Mouse (Mus musculus) spleen, adult 2 months (tissue): ENCODE data around the gene Cyp27b1. TPM values are rescaled to one million over a fixed set of nuclear protein-coding genes. Genes with fewer than 3 reads are reported as not detected.
A peak's percentile ranks its signal among the peaks of the same experiment; 100 is the strongest.

Experiments used
- DNase-seq, 2 experiments: peaks; one replicate each; pipeline versions ENCODE4 v3.0.0 to v3.0.0-alpha.2; 2012 to 2021; ENCODE audit warnings: low spot score in 2 of 2, low read depth in 1 of 2
- H3K27ac ChIP-seq: fragments of 200-500 bp; 2 replicates; pipeline ENCODE4 v1.5.1; 2012; ENCODE audit warnings: low read length, inconsistent platforms; ENCODE audit not compliant: insufficient read depth
- H3K27me3 ChIP-seq: fragments of 200-500 bp; 2 replicates; pipeline ENCODE4 v1.6.1; 2012; ENCODE audit warnings: mild to moderate bottlenecking, moderate library complexity, low read length, inconsistent platforms; ENCODE audit not compliant: control insufficient read depth, insufficient read depth
- H3K36me3 ChIP-seq: fragments of 200-500 bp; 2 replicates; pipeline ENCODE4 v1.6.1; 2012; ENCODE audit warnings: mild to moderate bottlenecking, low read length, inconsistent platforms; ENCODE audit not compliant: control insufficient read depth, insufficient read depth
- H3K4me1 ChIP-seq: fragments of 200-500 bp; 2 replicates; pipeline ENCODE4 v1.6.1; 2011; ENCODE audit warnings: inconsistent platforms; ENCODE audit not compliant: control insufficient read depth, insufficient read depth, insufficient read length
- H3K4me3 ChIP-seq: fragments of 200-500 bp; 2 replicates; pipeline ENCODE4 v1.5.1; 2011; ENCODE audit warnings: mild to moderate bottlenecking, inconsistent platforms; ENCODE audit not compliant: insufficient read depth, insufficient read length; ENCODE audit errors: extremely low read depth
- CTCF ChIP-seq: fragments of 200-500 bp; IDR thresholded peaks from 2 replicates; pipeline ENCODE4 v1.5.1; 2011; ENCODE audit warnings: mild to moderate bottlenecking, inconsistent platforms; ENCODE audit not compliant: insufficient read depth, insufficient read length, insufficient replicate concordance; ENCODE audit errors: extremely low read depth
- POLR2A ChIP-seq: fragments of 200-500 bp; IDR thresholded peaks from 2 replicates; pipeline ENCODE4 v1.6.1; 2011; ENCODE audit warnings: low read depth, low read length, inconsistent platforms
- WGBS: fragments of 180-500 bp; shearing (Covaris S2); methylation state at CpG from one replicate; pipeline ENCODE4 v1.1.7; 2018; 5-methylcytosine and 5-hydroxymethylcytosine counted together
- polyA plus RNA-seq: library from polyadenylated mRNA; depleted of rRNA; stranded (reverse); fragments of >200 nt; gene quantifications from 2 replicates; pipeline ENCODE4 v1.2.3, GENCODE M21; 2012

Cyp27b1 gene
- polyA plus RNA-seq, 1 experiment, result 0.26 TPM

GRCm38 (mm10) chr10:127048608-127049394, 751 bp downstream of the Cyp27b1 start:
- Histone ChIP-seq H3K27ac (no peak overlapping the region), H3K27me3 (no peaks in the 10 kb centered on the region; the same call in 1 of the 2 replicates), H3K36me3 (peaks cover 3% of the 10 kb centered on the region), H3K4me3 (no peak overlapping the region), H3K4me1 (peaks cover 5% of the 10 kb centered on the region; the same call in 1 of the 2 replicates)
- 12% methylated on average over 35 of the region's 35 CpGs for WGBS
- no peak for DNase-seq
- TF ChIP-seq CTCF (no peak), POLR2A (no peak)

GRCm38 (mm10) chr10:127049395-127050118, 1.5 kb downstream of the Cyp27b1 start:
- peak overlapping the region; percentile 9 for H3K4me3 ChIP-seq
- WGBS, result 5% methylated on average over 29 of the region's 29 CpGs
- DNase-seq, result no peak

GRCm38 (mm10) chr10:127050119-127050474, 2.0 kb downstream of the Cyp27b1 start:
- H3K27ac ChIP-seq, result no peak overlapping the region
- H3K27me3 ChIP-seq, result no peaks in the 10 kb centered on the region; the same call in 1 of the 2 replicates
- no peak overlapping the region for H3K4me3 ChIP-seq
- 5% methylated on average over 10 of the region's 10 CpGs for WGBS
- peaks cover 5% of the 10 kb centered on the region; the same call in 1 of the 2 replicates for H3K4me1 ChIP-seq
- TF ChIP-seq CTCF, result no peak
- TF ChIP-seq POLR2A, result no peak
- no peak for DNase-seq
- no peaks in the 10 kb centered on the region for H3K36me3 ChIP-seq

More at GRCm38 (mm10) chr10:127049395-127050118, 1.5 kb downstream of the Cyp27b1 start:
- Histone ChIP-seq H3K27ac (no peak overlapping the region), H3K36me3 (peaks cover 3% of the 10 kb centered on the region), H3K27me3 (no peaks in the 10 kb centered on the region; the same call in 1 of the 2 replicates), H3K4me1 (peaks cover 5% of the 10 kb centered on the region; the same call in 1 of the 2 replicates)
- no peak for TF ChIP-seq POLR2A
- TF ChIP-seq CTCF, result no peak

- Histone ChIP-seq H3K27me3 (peaks cover 3% of the 10 kb centered on the region), H3K27ac (no peak overlapping the region), H3K4me3 (no peak overlapping the region), H3K36me3 (no peaks in the 10 kb centered on the region), H3K4me1 (peaks cover 13% of the 10 kb centered on the region; the same call in 1 of the 2 replicates)
- DNase-seq, result no peak
- WGBS, result 93% methylated on average over 4 of the region's 4 CpGs
- TF ChIP-seq POLR2A, result no peak
- no peak for TF ChIP-seq CTCF
These were observed 6.6 kb downstream of the Cyp27b1 start for GRCm38 (mm10) chr10:127054646-127055045.

GRCm38 (mm10) chr10:127055406-127055805, 7.4 kb downstream of the Cyp27b1 start:
- H3K4me3 ChIP-seq, result no peak overlapping the region
- no peaks in the 10 kb centered on the region for H3K36me3 ChIP-seq
- no peak overlapping the region for H3K27ac ChIP-seq
- H3K4me1 ChIP-seq, result peaks cover 13% of the 10 kb centered on the region; the same call in 1 of the 2 replicates
- TF ChIP-seq POLR2A, result no peak
- TF ChIP-seq CTCF, result no peak
- DNase-seq, result no peak
- whole genome bisulfite sequencing, result 16% methylated on average over 8 of the region's 8 CpGs
- peaks cover 7% of the 10 kb centered on the region for H3K27me3 ChIP-seq

- Histone ChIP-seq H3K27me3 (peaks cover 7% of the 10 kb centered on the region), H3K4me3 (no peak overlapping the region), H3K36me3 (no peaks in the 10 kb centered on the region), H3K4me1 (peaks cover 13% of the 10 kb centered on the region; the same call in 1 of the 2 replicates), H3K27ac (no peak overlapping the region)
- DNase-seq, result no peak
- WGBS, result 91% methylated on average over 20 of the region's 20 CpGs
- TF ChIP-seq CTCF (no peak), POLR2A (no peak)
These were observed 8.4 kb downstream of the Cyp27b1 start for GRCm38 (mm10) chr10:127056490-127056889.

GRCm38 (mm10) chr10:127058161-127058560, 10.1 kb downstream of the Cyp27b1 start:
- DNase-seq, result peak; percentile 43 to 77
- H3K27ac ChIP-seq, result no peak overlapping the region
- no peak overlapping the region for H3K4me3 ChIP-seq
- TF ChIP-seq POLR2A, result no peak
- TF ChIP-seq CTCF, result peak; percentile 99
- WGBS, result 2% methylated on average over 9 of the region's 9 CpGs
- H3K4me1 ChIP-seq, result peaks cover 13% of the 10 kb centered on the region; the same call in 1 of the 2 replicates
- H3K36me3 ChIP-seq, result no peaks in the 10 kb centered on the region
- peaks cover 7% of the 10 kb centered on the region for H3K27me3 ChIP-seq
